Mouse (Mus musculus): ENCODE measurements at regions not wholly inside any gene's neighbourhood (a gene's known extent, or its start where the extent isn't known, plus 50 kb on each side); places are given as distances from the start of the nearest gene placed in this dataset.

GRCm38 (mm10) chr12:77096461-77096860 is 134.5 kb upstream of the Max start:
- TF ChIP-seq POLR2A (IDR thresholded peaks at IDR 0.05; ENCODE audit: low read depth, low read length) (no peak), CTCF (IDR thresholded peaks at IDR 0.05; ENCODE audit: extremely low read depth, insufficient read depth, insufficient read length, insufficient replicate concordance) (no peak)
